Mouse (Mus musculus): Measurements from ENCODE around the gene H2-M10.6.

The H2-M10.6 gene

GRCm38 (mm10) chr17:36840961-36841445 lies 29.0 kb downstream of the H2-M10.6 start:
- DNase-seq (ENCODE audit: low read depth, low spot score) = no peak

DNA sequence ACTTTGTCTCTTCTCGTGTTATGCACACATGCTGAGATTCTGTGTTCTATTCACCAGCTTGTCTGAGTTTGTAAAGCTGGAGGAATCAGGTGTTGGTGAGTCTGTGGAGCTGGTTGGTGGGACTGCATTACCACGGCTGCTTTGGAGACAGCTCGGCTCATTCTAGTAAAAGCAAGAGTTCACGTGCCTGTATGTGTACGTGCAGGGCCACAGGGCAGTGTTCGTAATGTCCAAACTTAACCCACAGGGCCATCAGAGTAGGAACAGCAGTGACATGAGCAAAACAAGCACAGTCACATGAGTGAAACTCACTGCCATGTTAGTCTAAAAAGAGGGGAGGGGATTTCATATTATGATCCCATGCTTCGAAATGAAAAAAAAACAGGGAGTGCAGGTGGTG lies 31.7 kb downstream of the H2-M10.6 start:
- no peak for DNase-seq (ENCODE audit: low read depth, low spot score)

GRCm38 (mm10) chr17:36844286-36844719 lies 32.3 kb downstream of the H2-M10.6 start:
- DNase-seq (ENCODE audit: low read depth, low spot score) = peak; percentile 27

- DNase-seq (ENCODE audit: low read depth, low spot score) = no peak
These were observed 32.8 kb downstream of the H2-M10.6 start for GRCm38 (mm10) chr17:36844725-36845124.

DNA sequence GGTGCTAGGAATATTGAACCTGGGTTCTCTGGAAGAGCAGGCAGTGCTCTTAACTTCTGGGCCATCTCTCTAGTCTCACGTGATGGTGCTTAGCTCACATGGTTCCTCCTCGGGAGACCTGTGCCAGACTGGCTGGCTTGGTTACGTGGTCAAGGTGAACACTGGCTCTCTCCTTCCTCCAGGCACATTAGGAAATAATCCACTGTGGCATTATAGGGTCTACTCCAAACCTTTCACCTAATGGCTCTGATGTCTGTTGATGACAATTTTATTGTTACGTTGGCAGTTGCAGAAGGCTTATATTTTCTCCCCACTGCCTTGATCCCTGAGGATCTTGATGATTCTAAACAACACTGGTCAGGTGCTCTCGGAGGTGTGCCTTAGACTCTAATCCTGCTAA lies 36.9 kb downstream of the H2-M10.6 start:
- no peak for DNase-seq (ENCODE audit: low read depth, low spot score)

DNA sequence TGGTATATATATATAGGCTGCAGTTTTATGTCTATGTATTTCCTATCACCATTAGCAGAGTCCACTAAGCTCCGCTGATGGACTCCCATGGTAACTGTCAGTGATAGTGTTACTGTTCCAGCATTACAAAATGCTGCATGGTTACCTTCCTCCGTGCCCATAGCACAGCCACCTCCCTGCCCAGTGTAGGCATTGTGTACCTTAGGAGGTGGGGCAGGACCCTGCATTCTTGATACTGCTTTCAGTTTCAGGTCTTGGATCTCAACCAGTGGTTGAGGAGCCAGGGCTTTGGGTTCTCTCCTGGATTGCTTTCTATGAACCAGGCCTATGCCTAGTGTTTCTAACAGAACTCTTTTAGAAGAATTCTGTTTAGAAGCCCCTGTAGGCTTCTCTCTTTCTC lies 38.0 kb downstream of the H2-M10.6 start:
- no peak for DNase-seq (ENCODE audit: low read depth, low spot score)

DNA sequence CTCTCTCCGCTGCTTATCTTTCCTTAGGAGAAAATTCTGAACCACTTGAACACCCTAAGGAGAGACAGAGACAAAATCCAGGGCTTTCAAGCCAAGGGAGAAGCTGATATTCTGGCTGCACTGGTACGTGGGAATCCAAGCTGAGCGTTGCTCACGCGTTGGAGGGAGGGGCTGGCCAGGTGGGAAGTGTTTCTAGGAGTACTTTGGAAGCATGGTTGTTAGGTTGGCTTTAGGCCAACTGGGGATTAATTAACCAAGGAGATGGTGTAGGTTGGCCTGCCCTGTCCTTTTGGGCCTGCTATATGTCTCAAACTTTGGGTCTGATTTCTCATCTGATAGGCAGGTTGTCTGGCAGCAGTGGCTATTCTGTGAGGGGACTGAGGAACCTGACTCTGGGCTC lies 39.2 kb downstream of the H2-M10.6 start:
- DNase-seq (ENCODE audit: low read depth, low spot score) = no peak

GRCm38 (mm10) chr17:36851627-36852026 lies 39.7 kb downstream of the H2-M10.6 start:
- no peak for DNase-seq (ENCODE audit: low read depth, low spot score)

DNA sequence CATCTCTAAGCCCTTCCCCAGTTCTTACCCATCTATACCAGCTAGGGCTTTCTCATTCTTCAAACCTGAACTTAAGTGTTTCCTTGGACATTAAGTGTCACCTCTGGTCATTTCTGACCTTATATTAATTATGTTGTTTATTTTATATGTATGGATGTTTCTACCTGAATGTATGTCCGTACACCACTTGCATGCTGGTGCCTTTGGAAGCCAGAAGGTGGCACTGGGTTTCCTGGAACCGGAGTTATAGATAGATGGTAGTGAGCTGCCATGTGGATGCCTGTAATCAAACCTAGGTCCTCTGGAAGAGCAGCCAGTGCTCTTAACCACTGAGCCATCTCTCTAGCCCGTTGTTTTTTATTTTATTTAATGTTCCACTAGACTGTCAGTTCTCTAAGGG lies 43.5 kb downstream of the H2-M10.6 start:
- DNase-seq (ENCODE audit: low read depth, low spot score) = no peak

DNA sequence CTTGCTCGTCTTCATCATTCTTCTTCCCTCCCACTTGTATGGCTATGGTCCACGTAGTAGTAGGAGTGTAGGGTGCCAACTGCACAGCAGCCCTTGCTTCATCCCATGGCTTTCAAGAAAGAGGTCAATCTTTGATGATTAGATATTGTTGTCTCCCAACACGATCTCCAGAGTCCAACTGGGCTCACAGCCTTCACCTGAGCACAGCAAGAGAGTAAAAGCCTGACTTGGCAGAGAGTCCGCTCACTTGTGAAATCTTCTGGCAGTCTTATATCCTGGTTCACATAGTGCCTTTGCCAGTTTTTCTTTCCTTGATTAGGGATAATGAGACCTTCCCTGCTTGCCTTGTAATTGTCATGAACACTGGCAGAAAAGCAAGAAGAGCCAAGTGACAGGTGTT lies 44.3 kb downstream of the H2-M10.6 start:
- DNase-seq (ENCODE audit: low read depth, low spot score) = no peak

DNA sequence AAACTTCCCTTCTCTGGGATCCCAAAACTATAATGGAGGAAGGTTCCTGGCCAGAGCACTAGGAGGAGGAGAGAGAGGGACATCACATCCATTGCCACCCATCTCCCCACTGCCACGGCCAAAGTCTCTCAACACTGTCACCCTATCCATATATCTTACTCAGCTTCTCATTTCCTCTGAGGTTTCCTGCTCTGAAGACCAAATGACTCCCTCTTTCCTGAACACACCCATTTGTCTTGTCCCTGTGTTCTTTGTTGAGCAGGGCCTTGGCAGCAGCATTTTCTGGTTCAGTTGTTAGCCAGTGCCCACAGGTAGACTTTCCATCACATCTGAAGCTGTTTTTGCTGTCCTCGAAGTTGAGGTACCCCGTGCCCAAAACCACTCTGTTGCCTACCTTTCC lies 46.2 kb downstream of the H2-M10.6 start:
- no peak for DNase-seq (ENCODE audit: low read depth, low spot score)

DNA sequence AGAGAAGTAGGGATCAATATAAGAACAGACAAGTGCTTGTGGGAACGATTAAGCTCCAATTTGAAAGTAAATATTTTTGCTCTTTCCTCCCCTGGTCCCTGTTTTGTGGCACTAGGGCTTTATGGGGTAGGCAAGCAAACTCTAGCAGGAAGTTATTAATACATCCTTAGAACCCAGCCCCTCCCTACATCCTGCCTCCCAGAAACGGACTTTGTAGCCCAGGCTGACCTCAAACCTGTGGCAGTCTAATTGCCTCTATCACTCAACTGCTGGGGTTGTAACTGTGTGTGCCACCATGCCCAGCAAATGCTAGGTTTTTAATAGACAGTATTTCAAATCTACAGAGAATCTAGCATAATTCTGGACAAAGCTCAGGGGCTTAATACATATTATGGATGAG lies 49.7 kb downstream of the H2-M10.6 start:
- no peak for DNase-seq (ENCODE audit: low read depth, low spot score)

All from CD4-positive, CD25-positive, alpha-beta regulatory T cell, adult 2 months (primary cell).